Mouse (Mus musculus): ENCODE data around the gene Smagp. TPM values are rescaled to one million over a fixed set of nuclear protein-coding genes. Genes with fewer than 3 reads are reported as not detected.

Gene Smagp
- polyA plus RNA-seq, 1 experiment, result 0.21 TPM

DNA sequence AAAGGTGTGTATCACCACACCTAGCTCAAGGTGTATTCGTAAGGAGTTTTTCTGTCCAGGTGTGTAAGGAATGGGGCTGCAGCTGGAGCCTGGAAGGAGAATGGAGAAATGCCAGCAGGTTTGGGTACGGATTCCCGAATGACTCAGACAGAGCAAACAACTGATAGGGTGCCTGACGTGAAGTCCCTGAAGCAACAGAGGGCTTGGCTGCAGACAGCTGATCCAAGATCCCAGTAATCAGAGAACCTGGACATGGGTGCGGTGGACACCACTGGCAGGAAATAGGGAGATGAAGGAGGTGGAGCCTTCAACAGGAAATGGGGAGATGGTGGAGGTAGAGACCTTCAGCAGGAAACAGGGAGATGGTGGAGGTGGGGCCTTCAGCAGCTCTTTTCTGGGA lies 4.4 kb downstream of the Smagp start:
- Histone ChIP-seq H3K36me3 (ENCODE audit: control insufficient read depth, insufficient read depth) (no peaks in the 10 kb centered on the region), H3K79me3 (ENCODE audit: low read depth) (no peaks in the 10 kb centered on the region), H3K4me3 (ENCODE audit: insufficient read depth, poor library complexity, severe bottlenecking) (no peak overlapping the region), H3ac (ENCODE audit: control insufficient read depth, insufficient read length, low read depth) (no peak overlapping the region), H3K79me2 (ENCODE audit: control insufficient read depth, insufficient read depth) (no peaks in the 10 kb centered on the region), H3K27me3 (ENCODE audit: control insufficient read depth, insufficient read depth, insufficient read length) (peaks cover 30% of the 10 kb centered on the region)
- TF ChIP-seq MYOD1 (IDR thresholded peaks at IDR 0.05; ENCODE audit: control insufficient read depth, insufficient read length, low read depth) (no peak), MYOG (IDR thresholded peaks at IDR 0.05; ENCODE audit: control insufficient read depth, extremely low read depth, insufficient read length) (no peak), CEBPB (IDR thresholded peaks at IDR 0.05; ENCODE audit: low read depth) (no peak), MAX (IDR thresholded peaks at IDR 0.05) (no peak), USF1 (IDR thresholded peaks at IDR 0.05; ENCODE audit: low read depth) (no peak), CTCF (IDR thresholded peaks at IDR 0.05; ENCODE audit: control insufficient read depth, insufficient read depth, insufficient read length) (no peak), FOSL1 (IDR thresholded peaks at IDR 0.05; ENCODE audit: insufficient read depth, low read length, poor library complexity, severe bottlenecking) (no peak)

DNA sequence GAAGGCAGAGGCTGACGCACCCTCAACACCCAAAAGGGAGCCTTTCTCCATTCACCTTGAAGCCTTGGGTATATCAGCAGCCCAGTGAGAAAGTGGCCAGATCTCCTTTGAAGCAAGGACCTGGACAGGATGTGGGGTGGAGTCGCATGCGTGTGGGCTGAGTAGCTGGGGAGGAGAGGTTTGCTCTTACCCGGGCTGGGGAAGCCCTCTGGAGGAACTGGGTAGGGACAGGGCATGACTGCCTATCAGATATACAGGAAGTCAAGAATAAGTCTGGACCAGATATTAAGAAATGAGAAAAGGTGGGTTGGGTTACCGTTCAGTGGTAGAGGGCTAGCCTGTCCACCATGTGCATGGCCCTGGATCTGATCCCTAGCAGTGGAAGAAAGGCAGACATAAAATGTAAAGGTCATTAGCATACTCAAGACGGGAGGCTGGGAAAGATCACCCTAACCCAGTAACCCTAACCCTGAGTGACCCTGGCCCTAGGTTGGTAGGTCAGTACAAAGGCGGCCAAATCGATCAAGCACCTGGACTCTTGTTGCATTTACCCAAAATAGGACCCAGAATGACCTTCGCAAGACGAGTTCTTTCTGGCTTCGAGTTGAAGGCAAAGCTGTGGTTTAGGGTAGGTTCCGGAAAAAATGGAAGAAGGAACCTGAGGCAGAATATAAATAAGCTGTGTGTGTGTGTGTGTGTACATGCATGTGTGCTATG lies 5.1 kb downstream of the Smagp start:
- Histone ChIP-seq H3K79me2 (ENCODE audit: control insufficient read depth, insufficient read depth) (no peaks in the 10 kb centered on the region), H3K27me3 (ENCODE audit: control insufficient read depth, insufficient read depth, insufficient read length) (peaks cover 23% of the 10 kb centered on the region), H3K36me3 (ENCODE audit: control insufficient read depth, insufficient read depth) (no peaks in the 10 kb centered on the region), H3K4me3 (ENCODE audit: insufficient read depth, poor library complexity, severe bottlenecking) (no peak overlapping the region), H3ac (ENCODE audit: control insufficient read depth, insufficient read length, low read depth) (no peak overlapping the region), H3K79me3 (ENCODE audit: low read depth) (no peaks in the 10 kb centered on the region)
- TF ChIP-seq MAX (IDR thresholded peaks at IDR 0.05) (no peak), MYOD1 (IDR thresholded peaks at IDR 0.05; ENCODE audit: control insufficient read depth, insufficient read length, low read depth) (no peak), FOSL1 (IDR thresholded peaks at IDR 0.05; ENCODE audit: insufficient read depth, low read length, poor library complexity, severe bottlenecking) (no peak), CEBPB (IDR thresholded peaks at IDR 0.05; ENCODE audit: low read depth) (no peak), MYOG (IDR thresholded peaks at IDR 0.05; ENCODE audit: control insufficient read depth, extremely low read depth, insufficient read length) (no peak), CTCF (IDR thresholded peaks at IDR 0.05; ENCODE audit: control insufficient read depth, insufficient read depth, insufficient read length) (no peak), USF1 (IDR thresholded peaks at IDR 0.05; ENCODE audit: low read depth) (no peak)

DNA sequence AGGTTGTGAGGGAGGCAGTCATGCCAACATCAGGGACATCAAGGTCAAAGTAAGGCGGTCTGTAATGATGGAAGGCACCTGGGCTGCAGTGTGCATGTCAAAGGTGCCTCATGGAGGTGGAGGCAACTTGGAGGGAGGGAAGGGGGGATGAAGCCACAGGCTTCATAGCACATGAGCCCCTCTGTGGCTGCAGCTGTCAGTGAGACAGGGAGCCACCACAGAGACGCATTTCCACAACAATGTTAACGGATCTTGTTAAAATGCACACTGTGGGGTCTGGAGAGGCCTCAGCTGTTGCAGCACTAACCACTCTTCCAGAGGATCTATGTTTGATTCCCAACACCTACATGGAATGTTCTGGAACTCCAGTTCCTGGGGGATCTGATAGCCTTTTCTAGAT lies 6.6 kb downstream of the Smagp start:
- no peak for TF ChIP-seq CTCF (IDR thresholded peaks at IDR 0.05; ENCODE audit: control insufficient read depth, insufficient read depth, insufficient read length)
- H3K4me3 ChIP-seq (ENCODE audit: insufficient read depth, poor library complexity, severe bottlenecking), result no peak overlapping the region
- no peak overlapping the region for H3ac ChIP-seq (ENCODE audit: control insufficient read depth, insufficient read length, low read depth)
- H3K79me3 ChIP-seq (ENCODE audit: low read depth), result no peaks in the 10 kb centered on the region
- no peaks in the 10 kb centered on the region for H3K79me2 ChIP-seq (ENCODE audit: control insufficient read depth, insufficient read depth)
- H3K36me3 ChIP-seq (ENCODE audit: control insufficient read depth, insufficient read depth), result no peaks in the 10 kb centered on the region
- H3K27me3 ChIP-seq (ENCODE audit: control insufficient read depth, insufficient read depth, insufficient read length), result peaks cover 10% of the 10 kb centered on the region

DNA sequence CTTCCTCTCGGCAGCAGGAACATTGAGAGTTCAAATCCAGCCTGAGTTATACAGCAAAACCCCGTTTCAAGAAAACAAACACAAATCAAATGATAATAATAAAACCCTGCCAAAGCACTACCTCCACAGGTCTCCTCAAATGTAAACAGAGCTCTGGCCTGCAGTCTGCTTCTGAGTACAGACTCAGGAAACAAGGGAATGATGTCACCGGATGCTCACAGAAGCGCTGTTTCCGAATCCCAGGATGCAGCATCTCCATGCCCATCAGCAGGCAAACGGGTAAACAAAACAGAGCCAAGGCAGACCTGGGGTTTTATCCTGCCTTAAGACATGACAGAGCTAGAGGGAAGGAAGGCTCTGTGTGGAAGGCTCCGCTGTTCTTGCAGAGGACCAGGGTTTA lies 7.9 kb downstream of the Smagp start:
- H3K4me3 ChIP-seq (ENCODE audit: insufficient read depth, poor library complexity, severe bottlenecking), result no peak overlapping the region
- H3K79me2 ChIP-seq (ENCODE audit: control insufficient read depth, insufficient read depth), result no peaks in the 10 kb centered on the region
- no peaks in the 10 kb centered on the region for H3K36me3 ChIP-seq (ENCODE audit: control insufficient read depth, insufficient read depth)
- H3ac ChIP-seq (ENCODE audit: control insufficient read depth, insufficient read length, low read depth), result no peak overlapping the region
- H3K27me3 ChIP-seq (ENCODE audit: control insufficient read depth, insufficient read depth, insufficient read length), result no peaks in the 10 kb centered on the region
- TF ChIP-seq MAX (IDR thresholded peaks at IDR 0.05), result no peak
- no peak for TF ChIP-seq CTCF (IDR thresholded peaks at IDR 0.05; ENCODE audit: control insufficient read depth, insufficient read depth, insufficient read length)
- TF ChIP-seq CEBPB (IDR thresholded peaks at IDR 0.05; ENCODE audit: low read depth), result no peak
- TF ChIP-seq FOSL1 (IDR thresholded peaks at IDR 0.05; ENCODE audit: insufficient read depth, low read length, poor library complexity, severe bottlenecking), result no peak
- TF ChIP-seq USF1 (IDR thresholded peaks at IDR 0.05; ENCODE audit: low read depth), result no peak
- TF ChIP-seq MYOD1 (IDR thresholded peaks at IDR 0.05; ENCODE audit: control insufficient read depth, insufficient read length, low read depth), result no peak
- TF ChIP-seq MYOG (IDR thresholded peaks at IDR 0.05; ENCODE audit: control insufficient read depth, extremely low read depth, insufficient read length), result no peak
- no peaks in the 10 kb centered on the region for H3K79me3 ChIP-seq (ENCODE audit: low read depth)

- H3K36me3 ChIP-seq (ENCODE audit: control insufficient read depth, insufficient read depth), result no peaks in the 10 kb centered on the region
- H3K79me2 ChIP-seq (ENCODE audit: control insufficient read depth, insufficient read depth), result no peaks in the 10 kb centered on the region
- no peak overlapping the region for H3K4me3 ChIP-seq (ENCODE audit: insufficient read depth, poor library complexity, severe bottlenecking)
- TF ChIP-seq MYOD1 (IDR thresholded peaks at IDR 0.05; ENCODE audit: control insufficient read depth, insufficient read length, low read depth) (no peak), FOSL1 (IDR thresholded peaks at IDR 0.05; ENCODE audit: insufficient read depth, low read length, poor library complexity, severe bottlenecking) (no peak), MYOG (IDR thresholded peaks at IDR 0.05; ENCODE audit: control insufficient read depth, extremely low read depth, insufficient read length) (no peak), CTCF (IDR thresholded peaks at IDR 0.05; ENCODE audit: control insufficient read depth, insufficient read depth, insufficient read length) (no peak), MAX (IDR thresholded peaks at IDR 0.05) (no peak), CEBPB (IDR thresholded peaks at IDR 0.05; ENCODE audit: low read depth) (no peak), USF1 (IDR thresholded peaks at IDR 0.05; ENCODE audit: low read depth) (no peak)
- H3K27me3 ChIP-seq (ENCODE audit: control insufficient read depth, insufficient read depth, insufficient read length), result no peaks in the 10 kb centered on the region
- no peak overlapping the region for H3ac ChIP-seq (ENCODE audit: control insufficient read depth, insufficient read length, low read depth)
- no peaks in the 10 kb centered on the region for H3K79me3 ChIP-seq (ENCODE audit: low read depth)
Observed at GRCm38 (mm10) chr15:100627774-100628370, 8.9 kb downstream of the Smagp start.

Measured in C2C12 (cell line).